Mouse (Mus musculus): ENCODE results near the gene Prss36.
A peak's percentile ranks its signal among the peaks of the same experiment; 100 is the strongest.

The Prss36 gene

GRCm38 (mm10) chr7:127926066-127926465 lies 20.5 kb downstream of the Prss36 start:
- no peaks in the 10 kb centered on the region for H3K36me3 ChIP-seq (ENCODE audit: control insufficient read depth, insufficient read depth, low read length, poor library complexity, severe bottlenecking)
- DNase-seq (ENCODE audit: low read depth, low spot score) = no peak
- no peaks in the 10 kb centered on the region for H3K27me3 ChIP-seq (ENCODE audit: control insufficient read depth, insufficient read depth, low read length, poor library complexity, severe bottlenecking)

DNA sequence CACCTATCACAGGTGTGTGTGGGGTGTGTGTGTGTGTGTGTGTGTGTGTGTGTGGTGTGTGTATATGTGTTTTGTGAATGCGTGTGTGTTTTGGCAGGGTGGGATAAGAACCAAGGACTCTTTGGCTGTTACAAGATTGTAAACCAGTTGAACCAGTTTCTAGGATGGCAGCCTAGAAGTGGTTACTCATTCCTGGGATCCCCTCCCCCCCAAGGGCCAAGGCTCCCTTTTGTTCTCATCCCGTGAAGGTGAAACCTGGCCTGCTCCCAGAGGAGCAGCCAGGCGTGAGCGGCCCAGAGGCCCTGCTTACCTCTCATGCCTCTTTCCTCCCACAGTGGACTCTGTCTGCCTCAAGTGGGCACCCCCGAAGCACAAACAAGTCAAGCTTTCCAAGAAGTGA lies 21.3 kb downstream of the Prss36 start:
- no peak for DNase-seq (ENCODE audit: low read depth, low spot score)
- Histone ChIP-seq H3K36me3 (ENCODE audit: control insufficient read depth, insufficient read depth, low read length, poor library complexity, severe bottlenecking) (no peaks in the 10 kb centered on the region), H3K27me3 (ENCODE audit: control insufficient read depth, insufficient read depth, low read length, poor library complexity, severe bottlenecking) (no peaks in the 10 kb centered on the region)

GRCm38 (mm10) chr7:127923714-127924113 lies 22.8 kb downstream of the Prss36 start:
- DNase-seq (ENCODE audit: low read depth, low spot score) = no peak
- H3K27me3 ChIP-seq (ENCODE audit: control insufficient read depth, insufficient read depth, low read length, poor library complexity, severe bottlenecking) = no peaks in the 10 kb centered on the region
- H3K36me3 ChIP-seq (ENCODE audit: control insufficient read depth, insufficient read depth, low read length, poor library complexity, severe bottlenecking) = no peaks in the 10 kb centered on the region

GRCm38 (mm10) chr7:127922451-127923275 lies 23.9 kb downstream of the Prss36 start:
- Histone ChIP-seq H3K36me3 (ENCODE audit: control insufficient read depth, insufficient read depth, low read length, poor library complexity, severe bottlenecking) (no peaks in the 10 kb centered on the region), H3K27me3 (ENCODE audit: control insufficient read depth, insufficient read depth, low read length, poor library complexity, severe bottlenecking) (no peaks in the 10 kb centered on the region)
- peak; percentile 71 for DNase-seq (ENCODE audit: low read depth, low spot score)

GRCm38 (mm10) chr7:127921516-127921915 lies 25.0 kb downstream of the Prss36 start:
- Histone ChIP-seq H3K27me3 (ENCODE audit: control insufficient read depth, insufficient read depth, low read length, poor library complexity, severe bottlenecking) (no peaks in the 10 kb centered on the region), H3K36me3 (ENCODE audit: control insufficient read depth, insufficient read depth, low read length, poor library complexity, severe bottlenecking) (0 out of 2 replicates have a peak, but pooled peaks cover 2% of the 10 kb centered on the region)
- no peak for DNase-seq (ENCODE audit: low read depth, low spot score)

- Histone ChIP-seq H3K36me3 (ENCODE audit: control insufficient read depth, insufficient read depth, low read length, poor library complexity, severe bottlenecking) (peaks cover 2% of the 10 kb centered on the region; the same call in 1 of the 2 replicates), H3K27me3 (ENCODE audit: control insufficient read depth, insufficient read depth, low read length, poor library complexity, severe bottlenecking) (no peaks in the 10 kb centered on the region)
- peak; percentile 58 for DNase-seq (ENCODE audit: low read depth, low spot score)
These were observed 27.2 kb downstream of the Prss36 start for GRCm38 (mm10) chr7:127919290-127919689.

DNA sequence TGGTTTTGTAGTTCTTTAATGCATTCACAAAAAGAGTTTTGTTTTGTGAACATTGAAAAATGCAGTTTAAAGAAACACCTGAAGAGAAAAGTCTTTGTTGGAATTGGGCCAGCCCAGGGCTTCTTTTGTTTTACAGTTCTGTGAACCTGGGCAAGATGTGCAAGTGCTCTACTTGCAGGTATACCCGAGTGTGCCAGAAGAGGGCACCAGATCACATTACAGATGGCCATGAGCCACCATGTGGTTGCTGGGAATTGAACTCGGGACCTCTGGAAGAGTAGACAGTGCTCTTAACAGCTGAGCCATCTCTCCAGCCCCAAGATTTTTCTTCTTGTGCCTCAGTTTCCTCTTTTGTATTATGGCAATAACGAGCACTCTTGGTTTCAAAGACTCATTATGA lies 28.3 kb downstream of the Prss36 start:
- no peaks in the 10 kb centered on the region for H3K27me3 ChIP-seq (ENCODE audit: control insufficient read depth, insufficient read depth, low read length, poor library complexity, severe bottlenecking)
- DNase-seq (ENCODE audit: low read depth, low spot score) = peak; percentile 81
- peaks cover 2% of the 10 kb centered on the region; the same call in 1 of the 2 replicates for H3K36me3 ChIP-seq (ENCODE audit: control insufficient read depth, insufficient read depth, low read length, poor library complexity, severe bottlenecking)

DNA sequence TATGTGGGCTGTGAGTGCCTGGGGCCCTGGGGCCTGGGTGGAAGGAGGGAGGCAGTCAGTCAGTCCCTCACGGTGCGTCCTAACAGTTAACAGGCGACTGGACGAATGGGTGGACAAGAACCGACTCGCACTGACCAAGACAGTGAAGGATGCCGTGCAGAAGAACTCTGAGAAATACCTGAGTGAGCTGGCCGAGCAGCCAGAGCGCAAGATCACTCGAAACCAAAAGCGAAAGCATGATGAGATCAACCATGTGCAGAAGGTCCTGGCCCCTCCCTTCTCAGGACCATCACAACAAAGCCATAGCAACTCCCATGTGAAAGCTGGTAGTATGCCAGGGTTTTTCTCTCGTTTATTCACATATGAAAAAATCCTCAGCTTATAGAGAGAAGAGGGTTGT lies 31.2 kb downstream of the Prss36 start:
- DNase-seq (ENCODE audit: low read depth, low spot score) = peak; percentile 35
- Histone ChIP-seq H3K36me3 (ENCODE audit: control insufficient read depth, insufficient read depth, low read length, poor library complexity, severe bottlenecking) (peaks cover 2% of the 10 kb centered on the region; the same call in 1 of the 2 replicates), H3K27me3 (ENCODE audit: control insufficient read depth, insufficient read depth, low read length, poor library complexity, severe bottlenecking) (no peaks in the 10 kb centered on the region)

DNA sequence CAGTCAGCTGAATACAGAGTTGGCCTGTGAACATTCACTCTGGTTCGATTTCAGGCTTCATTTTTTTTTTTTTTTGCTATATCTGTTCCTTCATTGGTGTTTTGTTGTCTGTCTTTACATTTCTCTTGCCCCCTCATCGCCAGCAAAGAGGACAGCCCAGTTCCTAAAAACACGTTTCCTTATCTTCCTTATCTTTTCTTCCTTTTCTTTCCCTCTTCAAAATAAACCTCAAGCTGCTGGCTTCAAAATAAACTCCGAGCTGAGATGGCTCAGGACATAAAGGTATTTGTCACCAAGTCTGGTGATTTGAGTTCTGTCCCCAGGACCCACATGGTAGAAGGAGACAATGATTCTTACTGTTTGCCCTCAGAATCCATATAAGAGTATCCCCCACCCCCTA lies 33.6 kb downstream of the Prss36 start:
- H3K36me3 ChIP-seq (ENCODE audit: control insufficient read depth, insufficient read depth, low read length, poor library complexity, severe bottlenecking) = peaks cover 4% of the 10 kb centered on the region; the same call in 1 of the 2 replicates
- H3K27me3 ChIP-seq (ENCODE audit: control insufficient read depth, insufficient read depth, low read length, poor library complexity, severe bottlenecking) = no peaks in the 10 kb centered on the region
- no peak for DNase-seq (ENCODE audit: low read depth, low spot score)

GRCm38 (mm10) chr7:127912190-127912871 lies 34.2 kb downstream of the Prss36 start, which contains the start of gene Kat8:
Kat8 (plus strand) TSS chr7:127912516.
- Histone ChIP-seq H3K27me3 (ENCODE audit: control insufficient read depth, insufficient read depth, low read length, poor library complexity, severe bottlenecking) (no peaks in the 10 kb centered on the region), H3K36me3 (ENCODE audit: control insufficient read depth, insufficient read depth, low read length, poor library complexity, severe bottlenecking) (peaks cover 7% of the 10 kb centered on the region; the same call in 1 of the 2 replicates)
- DNase-seq (ENCODE audit: low read depth, low spot score) = peak; percentile 90

DNA sequence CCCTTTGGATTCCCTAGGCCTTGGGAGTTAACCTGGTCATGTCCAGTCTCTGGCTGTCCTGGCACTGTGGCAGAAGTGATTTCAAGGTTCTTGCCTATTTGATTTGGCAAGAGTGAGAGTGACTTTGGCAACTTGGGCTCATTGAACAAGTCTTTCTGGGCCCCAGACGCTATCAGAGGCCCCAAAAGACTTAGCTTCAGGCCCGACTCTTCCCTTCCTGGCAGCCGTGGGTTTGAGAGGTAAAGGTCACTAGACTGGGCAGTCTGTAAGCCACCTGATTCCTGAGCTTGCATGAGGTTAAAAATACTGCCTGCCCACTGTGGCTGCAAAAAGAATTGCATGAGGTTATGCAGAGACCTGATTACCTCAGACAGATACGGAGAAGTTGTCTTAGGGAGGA lies 37.9 kb downstream of the Prss36 start:
- no peak for DNase-seq (ENCODE audit: low read depth, low spot score)
- Histone ChIP-seq H3K27me3 (ENCODE audit: control insufficient read depth, insufficient read depth, low read length, poor library complexity, severe bottlenecking) (no peaks in the 10 kb centered on the region), H3K36me3 (ENCODE audit: control insufficient read depth, insufficient read depth, low read length, poor library complexity, severe bottlenecking) (peaks cover 10% of the 10 kb centered on the region; the same call in 1 of the 2 replicates)

GRCm38 (mm10) chr7:127907939-127908338 lies 38.6 kb downstream of the Prss36 start:
- H3K36me3 ChIP-seq (ENCODE audit: control insufficient read depth, insufficient read depth, low read length, poor library complexity, severe bottlenecking) = peaks cover 10% of the 10 kb centered on the region; the same call in 1 of the 2 replicates
- DNase-seq (ENCODE audit: low read depth, low spot score) = no peak

GRCm38 (mm10) chr7:127903971-127904796 lies 42.3 kb downstream of the Prss36 start, which contains the start of gene Bckdk:
Bckdk (plus strand) TSS chr7:127904082.
- peaks cover 10% of the 10 kb centered on the region; the same call in 1 of the 2 replicates for H3K36me3 ChIP-seq (ENCODE audit: control insufficient read depth, insufficient read depth, low read length, poor library complexity, severe bottlenecking)
- H3K27me3 ChIP-seq (ENCODE audit: control insufficient read depth, insufficient read depth, low read length, poor library complexity, severe bottlenecking) = no peaks in the 10 kb centered on the region
- DNase-seq (ENCODE audit: low read depth, low spot score) = peak; percentile 73

More at GRCm38 (mm10) chr7:127907939-127908338, 38.6 kb downstream of the Prss36 start:
- no peaks in the 10 kb centered on the region for H3K27me3 ChIP-seq (ENCODE audit: control insufficient read depth, insufficient read depth, low read length, poor library complexity, severe bottlenecking)

GRCm38 (mm10) chr7:127901772-127902171 lies 44.8 kb downstream of the Prss36 start:
- no peaks in the 10 kb centered on the region; the same call in 1 of the 2 replicates for H3K36me3 ChIP-seq (ENCODE audit: control insufficient read depth, insufficient read depth, low read length, poor library complexity, severe bottlenecking)
- no peaks in the 10 kb centered on the region for H3K27me3 ChIP-seq (ENCODE audit: control insufficient read depth, insufficient read depth, low read length, poor library complexity, severe bottlenecking)
- DNase-seq (ENCODE audit: low read depth, low spot score) = no peak

Data from splenic B cell, adult 2 months (primary cell).